Mouse (Mus musculus) thymus, adult 2 months (tissue): ENCODE results near the gene Tnfsf10.

ENCODE experiments used
- CTCF ChIP-seq: fragments of 200-500 bp; IDR thresholded peaks from 2 replicates; pipeline ENCODE4 v1.5.1; 2012; ENCODE audit warnings: mild to moderate bottlenecking, control low read depth, low read length, moderate library complexity, borderline replicate concordance; ENCODE audit not compliant: control insufficient read depth, poor library complexity, insufficient read depth; ENCODE audit errors: extremely low read depth
- POLR2A ChIP-seq: fragments of 200-500 bp; IDR thresholded peaks from 2 replicates; pipeline ENCODE4 v1.6.1; 2012; ENCODE audit warnings: mild to moderate bottlenecking, low read length, control low read depth, moderate library complexity; ENCODE audit not compliant: control insufficient read depth, poor library complexity, insufficient read depth; ENCODE audit errors: extremely low read depth

DNA sequence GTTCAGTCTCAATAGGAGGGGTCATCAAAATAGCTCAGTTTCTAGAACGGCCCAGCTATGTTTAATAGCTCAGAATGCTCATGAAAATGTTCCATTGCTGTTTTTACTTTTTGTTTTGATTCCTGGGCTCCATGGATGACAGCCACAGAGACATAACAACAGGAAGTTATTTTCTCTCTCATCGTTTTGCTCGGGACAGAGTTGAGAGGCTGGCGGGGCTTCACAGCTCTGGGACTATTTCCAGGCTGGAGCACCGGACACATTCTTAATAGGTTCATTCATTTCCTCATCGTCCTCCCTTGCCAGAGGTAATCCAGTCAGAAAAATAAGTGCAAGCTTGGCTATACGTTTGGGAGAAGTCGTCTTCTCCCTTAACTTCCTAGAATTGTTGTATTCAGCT lies 27.9 kb upstream of the Tnfsf10 start:
- TF ChIP-seq CTCF (no peak), POLR2A (no peak)
